Mouse (Mus musculus) kidney, postnatal 10 days (tissue): Measurements from ENCODE around the gene Bphl.
"Not testable (repeated sequence)": the region's sequence is repeated elsewhere in the genome, so short reads cannot be mapped to it uniquely, and the experiment has no call there.

Source experiments
- DNase-seq: peaks from one replicate; pipeline ENCODE4 v3.0.0; 2021; ENCODE audit warnings: mixed read lengths

Bphl gene

DNA sequence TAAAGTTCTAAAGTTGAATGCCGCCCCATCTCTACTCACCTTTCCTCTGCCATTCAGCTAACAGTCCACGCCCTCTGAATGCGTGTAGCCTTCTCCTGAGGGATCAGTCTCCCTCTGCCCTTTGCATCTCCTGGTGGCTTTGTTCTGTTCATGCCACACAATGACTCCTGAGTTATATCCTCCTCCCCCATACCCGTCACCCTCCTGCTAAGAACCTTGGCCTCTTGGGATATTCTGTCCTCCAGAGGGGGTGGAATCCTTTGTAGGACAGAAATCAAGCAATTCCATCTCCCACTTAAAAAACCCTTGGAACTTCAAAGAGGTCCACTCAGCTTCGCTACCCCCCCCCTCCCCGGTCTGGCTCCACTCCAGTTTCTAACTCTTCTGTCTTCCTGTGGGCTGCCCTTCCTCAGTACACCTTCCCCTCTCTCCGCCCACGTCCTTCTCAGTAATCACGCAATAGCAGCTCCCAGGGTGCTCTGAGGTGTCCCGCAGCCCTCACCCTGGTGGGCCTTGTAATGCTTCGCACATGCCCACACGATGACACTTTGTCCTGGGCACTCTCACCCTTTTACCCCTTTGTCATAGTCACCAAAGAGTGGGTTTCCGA, 16.4 kb downstream of the Bphl start:
- no peak for DNase-seq

DNA sequence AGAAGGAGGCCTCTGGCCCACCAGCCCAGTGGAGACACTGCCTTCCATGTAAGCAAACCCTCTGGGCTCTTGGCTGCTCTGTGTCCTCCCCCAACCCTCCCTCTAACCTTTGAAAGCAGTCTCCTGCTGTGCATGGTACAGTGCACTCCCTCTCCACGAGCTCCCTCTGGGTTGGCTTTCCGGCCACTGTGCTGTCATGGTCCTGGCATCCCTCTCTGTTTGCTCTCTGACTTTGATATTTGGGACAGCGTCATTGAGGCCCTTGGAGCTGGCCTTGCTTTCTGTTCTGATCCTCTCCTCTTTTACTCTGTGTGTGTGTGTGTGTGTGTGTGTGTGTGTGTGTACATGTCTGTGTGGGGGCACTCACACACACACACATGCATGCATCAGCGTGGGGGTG, 17.0 kb downstream of the Bphl start:
- no peak for DNase-seq

GRCm38 (mm10) chr13:34054983-34055382, 17.6 kb downstream of the Bphl start:
- DNase-seq: no peak

GRCm38 (mm10) chr13:34057252-34057651, 19.9 kb downstream of the Bphl start:
- DNase-seq: no peak

GRCm38 (mm10) chr13:34060061-34060460, 22.7 kb downstream of the Bphl start:
- DNase-seq: no peak

DNA sequence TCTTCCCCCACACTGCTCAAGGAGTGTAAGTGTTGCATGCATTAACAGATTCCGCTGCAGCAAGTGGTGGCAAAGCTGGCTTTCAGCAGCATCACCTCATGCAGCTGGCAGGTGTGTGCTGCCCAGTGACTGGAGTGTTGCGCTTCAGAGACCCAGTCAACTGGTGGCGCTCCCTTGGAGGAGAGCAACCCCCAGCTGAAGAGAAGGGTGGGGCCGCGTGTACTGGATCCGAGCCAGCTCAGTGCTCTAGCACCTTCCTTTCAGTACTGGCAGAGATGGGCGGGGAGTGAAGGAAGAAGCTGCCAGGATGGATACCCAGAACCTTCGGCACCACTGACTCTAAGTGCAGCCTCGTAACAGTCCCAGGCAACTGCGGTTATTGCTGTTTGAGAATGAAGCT, 25.1 kb downstream of the Bphl start:
- DNase-seq: no peak

GRCm38 (mm10) chr13:34066351-34066750, 29.0 kb downstream of the Bphl start:
- no peak for DNase-seq

DNA sequence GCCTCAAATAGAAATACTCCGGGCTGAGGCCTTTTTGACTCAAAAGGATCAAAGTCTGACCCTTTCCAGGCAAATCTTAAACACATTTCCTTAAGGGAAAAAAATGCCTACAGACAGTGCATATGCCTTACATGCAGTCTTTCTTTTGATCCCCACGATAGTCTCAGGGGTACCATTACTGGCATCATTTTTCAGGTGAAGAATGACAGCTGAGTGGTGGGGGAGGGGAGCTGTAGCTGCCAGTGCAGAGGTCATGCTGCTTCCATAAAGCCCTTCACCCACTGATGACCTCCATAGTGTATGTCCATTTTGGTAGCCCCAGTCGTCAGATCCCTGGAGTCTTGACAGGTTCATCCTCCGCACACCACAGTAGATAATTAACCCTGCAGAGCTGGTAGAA, 32.9 kb downstream of the Bphl start:
- no peak for DNase-seq

GRCm38 (mm10) chr13:34071836-34072235, 34.4 kb downstream of the Bphl start:
- DNase-seq: no peak

GRCm38 (mm10) chr13:34072847-34073246, 35.5 kb downstream of the Bphl start:
- DNase-seq: no peak

DNA sequence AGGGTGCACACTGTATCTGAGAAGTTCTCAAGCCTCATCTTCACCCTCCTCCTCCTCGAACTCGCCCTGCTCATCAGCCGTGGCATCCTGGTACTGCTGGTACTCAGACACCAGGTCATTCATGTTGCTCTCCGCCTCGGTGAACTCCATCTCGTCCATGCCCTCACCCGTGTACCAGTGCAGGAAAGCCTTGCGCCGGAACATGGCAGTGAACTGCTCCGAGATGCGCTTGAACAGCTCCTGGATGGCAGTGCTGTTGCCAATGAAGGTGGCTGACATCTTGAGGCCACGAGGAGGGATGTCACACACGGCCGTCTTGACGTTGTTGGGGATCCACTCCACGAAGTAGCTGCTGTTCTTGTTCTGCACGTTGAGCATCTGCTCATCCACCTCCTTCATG, 37.0 kb downstream of the Bphl start:
- not testable (repeated sequence) for DNase-seq

DNA sequence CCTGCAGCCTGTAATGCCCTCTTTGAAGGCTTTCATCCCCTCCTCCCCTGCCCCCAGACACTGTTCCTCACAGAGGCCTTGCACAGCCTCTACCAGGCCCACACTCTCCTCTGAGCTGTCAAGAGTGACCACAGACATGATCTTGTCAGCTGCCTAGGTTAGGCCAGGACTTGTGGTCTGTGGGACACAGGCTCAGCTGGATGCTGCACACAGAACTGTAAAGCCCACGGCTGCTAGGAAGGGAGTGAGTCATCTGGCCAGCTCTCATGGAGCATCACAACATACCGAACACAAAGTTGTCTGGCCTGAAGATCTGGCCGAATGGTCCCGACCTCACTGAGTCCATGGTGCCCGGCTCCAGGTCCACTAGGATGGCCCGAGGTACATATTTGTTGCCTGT, 38.5 kb downstream of the Bphl start:
- DNase-seq: not testable (repeated sequence)

DNA sequence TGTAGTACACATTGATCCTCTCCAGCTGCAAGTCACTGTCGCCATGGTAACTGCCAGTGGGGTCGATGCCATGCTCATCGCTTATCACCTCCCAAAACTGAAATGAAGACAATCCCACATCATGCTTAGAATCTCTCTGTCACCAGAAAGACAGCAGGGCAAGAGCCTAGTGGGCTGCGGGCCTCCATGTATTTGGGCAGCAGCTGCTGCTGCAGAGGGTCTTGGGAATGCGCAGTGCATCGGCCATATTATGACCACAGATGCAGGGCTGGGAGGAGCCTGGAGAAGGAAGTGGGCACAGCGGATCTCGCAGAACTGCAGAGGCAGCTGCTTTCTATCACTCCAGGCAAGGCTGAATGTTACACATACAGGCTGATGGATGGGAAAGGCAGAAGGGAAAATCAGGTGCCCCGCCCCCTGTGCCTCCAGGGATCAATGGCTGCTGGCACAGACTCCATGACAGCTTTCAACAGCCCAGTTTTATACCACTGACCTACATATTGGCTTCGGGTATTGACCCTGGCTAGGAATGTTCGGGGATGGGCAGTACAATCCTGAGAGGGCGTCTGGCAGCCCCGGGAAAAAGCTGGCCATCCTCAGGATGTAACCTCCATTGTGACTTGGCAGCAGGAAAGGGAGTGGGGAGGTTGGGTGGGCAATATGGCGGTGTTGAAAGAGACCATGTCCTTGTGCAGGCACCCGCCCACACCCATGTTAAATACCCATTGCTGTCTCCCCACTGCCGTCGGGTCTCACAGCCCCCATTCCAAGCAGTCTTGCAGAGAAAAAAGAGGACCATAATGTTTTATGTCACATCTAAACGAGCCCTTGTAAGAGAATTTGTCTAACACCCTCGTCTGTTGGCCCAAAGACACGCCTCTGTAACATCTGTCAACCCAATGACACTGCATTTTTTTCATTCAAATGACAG, 39.4 kb downstream of the Bphl start:
- DNase-seq: peak; percentile 34

DNA sequence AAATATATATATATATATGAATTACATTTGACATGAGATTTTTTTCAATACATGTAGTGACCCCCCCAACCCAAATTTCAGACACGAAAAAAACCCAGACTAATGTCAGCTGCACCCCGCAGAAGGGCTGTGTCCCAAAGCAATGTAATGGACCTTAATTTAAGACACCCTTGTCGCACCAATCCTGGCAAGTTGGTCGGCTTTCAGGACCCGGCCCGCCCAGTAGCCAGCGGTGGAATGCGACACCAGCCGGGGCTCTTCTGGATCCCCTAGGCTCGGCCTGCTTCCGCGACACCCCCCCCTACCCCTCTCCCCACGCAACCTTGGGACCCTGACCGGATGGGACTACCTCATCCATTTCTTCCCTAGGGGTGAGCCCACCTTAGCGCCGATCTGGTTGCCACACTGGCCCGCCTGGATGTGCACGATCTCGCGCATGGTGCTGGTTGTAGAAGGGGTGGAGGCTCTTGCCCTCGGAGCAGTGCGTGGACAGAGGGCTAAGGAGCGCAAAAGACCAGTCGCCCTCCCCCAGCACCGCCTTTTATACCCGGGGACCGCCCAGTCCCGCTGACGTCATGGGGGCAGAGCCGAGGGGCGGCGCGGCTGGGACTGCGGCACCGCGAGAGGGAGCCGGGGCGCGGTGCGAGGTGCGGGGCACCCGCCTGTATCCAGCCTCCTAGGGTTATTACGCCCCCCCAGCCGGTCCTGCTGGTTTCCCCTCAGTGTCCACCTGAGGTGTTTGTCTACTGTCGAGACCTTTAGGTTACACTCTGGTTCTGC, 40.3 kb downstream of the Bphl start, which contains the start of gene Tubb2a:
Gene Tubb2a, minus strand, starts transcription at position 516 of the 780 bp plus-strand sequence.
- DNase-seq: peak; percentile 96

DNA sequence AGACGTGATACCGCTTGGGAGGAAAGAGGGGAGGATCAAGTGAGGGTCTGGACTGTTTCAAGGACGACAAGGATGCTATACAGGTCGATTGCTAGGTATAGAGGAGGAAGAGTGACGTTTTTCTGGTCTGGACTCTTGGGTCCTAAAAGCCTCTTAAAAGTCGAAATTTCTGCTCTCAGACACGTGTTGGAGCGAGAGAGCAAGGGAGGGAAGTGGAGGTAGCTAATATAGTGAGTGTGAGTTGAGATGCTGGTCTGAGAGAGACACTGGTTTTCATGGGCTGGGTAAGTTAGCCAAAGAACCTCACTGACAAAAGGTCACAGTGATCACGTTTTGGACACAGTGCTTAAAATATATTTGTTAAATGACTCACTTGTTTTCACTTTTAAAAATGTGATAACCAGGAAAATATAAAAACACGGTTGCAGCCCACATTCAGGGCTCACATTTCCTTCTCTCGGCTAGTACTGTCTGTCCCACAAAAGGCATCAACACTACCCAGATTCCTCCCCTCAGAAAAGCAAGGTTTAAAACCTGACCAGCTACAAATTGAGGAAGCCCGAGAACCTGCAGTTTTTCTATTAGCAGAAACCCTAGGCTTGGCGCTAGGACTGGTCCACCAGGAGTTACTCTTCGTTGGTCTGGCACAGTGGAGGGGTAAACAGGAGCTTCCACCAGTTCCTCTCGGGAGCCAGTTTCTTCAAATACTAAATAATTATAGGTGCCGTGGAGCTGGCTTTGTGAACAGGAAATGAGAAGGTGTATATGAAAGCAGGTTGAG, 41.3 kb downstream of the Bphl start:
- no peak for DNase-seq

- no peak for DNase-seq
Observed at GRCm38 (mm10) chr13:34079801-34080200, 42.4 kb downstream of the Bphl start.

DNA sequence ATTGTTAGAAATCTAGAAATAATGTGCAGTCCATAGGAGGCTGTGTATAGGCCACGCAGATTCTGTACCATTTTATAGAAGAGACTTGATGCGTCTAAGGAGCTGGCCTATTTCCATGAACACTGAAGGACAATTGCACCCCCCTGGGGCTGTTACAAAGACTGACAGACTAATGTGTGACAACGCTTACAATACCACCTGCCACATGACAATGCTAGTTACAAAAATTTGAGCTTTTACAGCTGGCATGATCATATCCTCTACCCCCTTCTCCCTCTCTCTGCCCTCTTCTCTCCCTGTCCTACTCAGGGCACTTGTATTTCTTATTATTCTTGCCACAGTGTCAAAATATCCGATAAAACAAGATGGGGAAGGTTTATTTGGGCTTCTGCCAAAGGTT, 44.5 kb downstream of the Bphl start:
- DNase-seq: no peak

DNA sequence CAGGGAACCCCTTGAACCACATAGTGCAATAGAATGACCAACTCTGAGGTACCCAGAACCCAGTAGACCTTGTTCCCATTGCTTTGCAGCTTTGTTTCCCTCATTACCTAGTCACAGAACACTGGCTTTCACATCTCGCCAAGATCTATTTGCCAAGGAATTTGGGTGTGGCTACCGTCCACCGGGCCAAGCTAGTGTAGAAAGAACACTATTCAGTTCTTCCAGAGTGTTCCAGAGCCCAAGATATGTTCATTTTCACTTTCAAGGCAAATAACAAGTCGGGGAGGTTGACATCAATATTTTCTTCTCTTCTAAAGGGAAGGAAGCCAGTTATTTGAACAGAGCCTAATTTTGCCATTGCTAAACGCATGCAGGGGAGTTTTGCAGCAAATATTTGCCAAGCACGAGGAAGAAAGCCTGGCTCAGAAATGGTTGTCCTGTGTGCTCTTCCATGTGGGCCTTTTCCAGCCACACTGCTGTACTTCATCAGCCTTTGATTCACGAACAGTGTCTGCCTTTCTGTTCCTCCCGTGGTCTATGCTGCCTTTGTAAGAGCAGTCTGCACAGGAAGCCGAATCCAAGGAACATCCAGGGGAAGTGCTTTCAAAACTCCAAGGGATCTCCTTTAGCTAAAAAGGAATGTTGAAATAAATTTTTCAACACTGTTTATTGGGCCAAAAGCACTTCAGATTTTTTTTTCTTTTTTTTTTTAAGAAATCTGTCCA, 46.8 kb downstream of the Bphl start:
- no peak for DNase-seq

DNA sequence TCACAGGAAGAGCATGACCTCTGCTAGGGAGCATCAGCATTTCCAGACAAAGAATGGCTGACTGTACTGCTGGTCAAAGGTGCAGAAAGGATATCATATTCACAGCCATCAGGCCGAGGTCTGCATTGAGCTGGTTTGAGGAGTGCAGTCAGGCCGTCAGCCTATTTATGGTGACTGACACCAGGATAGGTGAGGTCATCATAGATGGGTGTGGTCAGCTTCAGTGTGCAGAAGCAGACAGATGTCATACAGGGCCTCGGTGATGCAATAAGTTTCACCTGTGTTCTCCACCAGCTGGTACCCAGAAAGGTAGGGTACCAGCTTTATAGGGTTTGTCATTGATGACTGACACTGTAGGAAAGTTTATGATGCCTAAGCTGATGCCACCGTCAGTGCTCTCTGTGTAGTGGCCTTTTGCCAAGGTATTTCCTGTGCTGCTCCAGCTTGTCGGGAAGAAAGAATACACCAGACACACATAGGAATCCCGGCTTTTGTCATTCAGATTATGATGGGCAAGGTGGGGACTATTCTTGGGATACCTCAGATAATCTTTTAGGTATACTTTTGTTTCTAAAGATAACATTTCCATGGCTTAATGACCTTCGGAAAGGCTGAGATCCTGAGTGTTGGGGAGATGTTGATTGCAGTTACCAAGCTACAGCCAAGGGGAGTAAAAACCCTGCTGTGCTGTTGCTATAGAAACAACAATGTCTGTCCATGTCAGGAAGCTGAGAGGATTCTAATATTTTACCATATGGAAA, 49.8 kb downstream of the Bphl start:
- DNase-seq: no peak

- DNase-seq: not testable (repeated sequence)
Observed at GRCm38 (mm10) chr13:34088201-34088649, 50.8 kb downstream of the Bphl start.

DNA sequence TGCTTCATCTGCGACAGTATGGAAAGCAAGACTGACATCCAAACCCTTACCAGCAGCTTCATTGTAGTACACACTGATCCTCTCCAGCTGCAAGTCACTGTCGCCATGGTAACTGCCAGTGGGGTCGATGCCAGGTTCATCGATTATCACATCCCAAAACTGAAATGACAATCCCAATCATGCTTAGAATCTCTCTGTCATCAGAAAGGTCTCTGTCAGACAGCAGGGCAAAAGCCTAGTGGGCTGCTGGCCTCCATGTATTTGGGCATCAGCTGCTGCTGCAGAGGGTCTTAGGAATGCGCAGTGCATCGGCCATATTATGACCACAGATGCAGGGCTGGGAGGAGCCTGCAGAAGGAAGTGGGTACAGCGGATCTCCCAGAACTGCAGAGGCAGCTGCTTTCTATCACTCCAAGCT, 51.5 kb downstream of the Bphl start:
- DNase-seq: no peak
